Mouse (Mus musculus) layer of hippocampus, postnatal 36 days (tissue): ENCODE data around the gene Gm14597. TPM values are rescaled to one million over a fixed set of nuclear protein-coding genes. Genes with fewer than 3 reads are reported as not detected.
"Not testable (repeated sequence)": the region's sequence is repeated elsewhere in the genome, so short reads cannot be mapped to it uniquely, and the experiment has no call there.

Experiments
- DNase-seq, 2 experiments: peaks; one replicate each; pipeline ENCODE4 v3.0.0; 2022
- total RNA-seq, 2 experiments: library from RNA; stranded (reverse); gene quantifications; 2 replicates each; pipeline ENCODE4 v1.2.3; 2021

The Gm14597 gene
- total RNA-seq: not detected

DNA sequence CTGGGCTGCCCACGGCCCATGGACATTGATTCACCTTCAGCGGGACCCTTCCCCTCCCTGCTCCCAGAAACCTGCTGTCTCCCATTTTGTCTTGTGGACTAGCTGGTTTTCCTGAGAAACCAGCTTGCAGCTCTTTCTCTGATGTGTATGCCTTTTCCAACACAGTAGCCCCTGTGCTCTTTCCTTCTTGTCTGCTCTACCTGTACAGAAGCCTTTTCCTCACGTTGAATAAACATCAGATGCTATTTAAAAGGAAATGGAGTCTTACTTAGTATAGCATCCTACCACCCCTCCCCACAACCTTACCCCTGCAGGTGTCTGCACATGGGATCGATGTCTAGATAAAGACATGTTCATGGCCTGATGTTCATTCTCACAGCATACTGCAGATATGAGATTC lies at the start of gene Gm14597:
Gene Gm14597, minus strand, starts transcription at position 101 of the 400 bp plus-strand sequence.
- DNase-seq: not testable (repeated sequence)

DNA sequence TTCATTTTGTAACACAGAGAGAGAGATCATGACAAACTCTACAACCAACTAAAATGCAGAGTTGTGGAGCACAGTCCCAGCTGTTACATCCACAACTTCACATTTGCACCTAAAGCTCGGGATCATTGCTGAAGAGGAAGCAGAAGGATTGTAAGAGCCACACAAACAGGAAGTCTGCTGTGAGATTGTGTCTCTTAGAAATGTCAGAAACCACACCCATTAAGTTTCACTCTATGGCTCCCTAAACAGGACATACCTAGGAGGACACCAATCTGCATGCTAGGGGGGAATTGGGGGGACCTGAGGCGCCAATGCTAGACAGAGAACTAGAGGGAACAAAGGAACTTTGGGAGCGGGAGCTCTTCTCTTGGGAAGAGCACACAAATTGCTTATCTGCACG lies 44.1 kb upstream of the Gm14597 start:
- DNase-seq: not testable (repeated sequence)

- DNase-seq: no peak
Measured at GRCm38 (mm10) chrX:53645885-53646284, 37.1 kb upstream of the Gm14597 start.

- DNase-seq: peak; percentile 62 to 65
Measured at GRCm38 (mm10) chrX:53642980-53643961, 34.5 kb upstream of the Gm14597 start, which contains the start of gene Rtl8a. Gene Rtl8a (minus strand): TSS chrX:53643682.

DNA sequence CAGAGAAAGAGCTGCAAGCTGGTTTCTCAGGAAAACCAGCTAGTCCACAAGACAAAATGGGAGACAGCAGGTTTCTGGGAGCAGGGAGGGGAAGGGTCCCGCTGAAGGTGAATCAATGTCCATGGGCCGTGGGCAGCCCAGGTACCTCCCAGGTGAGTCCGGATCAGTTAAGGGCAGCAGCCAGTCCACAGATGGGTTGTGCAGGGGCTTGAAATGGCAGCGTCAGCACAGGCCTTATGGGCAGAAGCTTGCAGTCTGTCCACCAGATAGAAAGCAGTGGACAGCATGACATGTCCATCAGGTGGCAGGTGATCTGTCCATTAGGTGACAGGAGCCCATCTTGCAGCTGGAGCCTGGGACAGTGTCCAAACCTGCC lies 33.8 kb upstream of the Gm14597 start:
- DNase-seq: peak in 1 of 2 experiments; percentile 8

DNA sequence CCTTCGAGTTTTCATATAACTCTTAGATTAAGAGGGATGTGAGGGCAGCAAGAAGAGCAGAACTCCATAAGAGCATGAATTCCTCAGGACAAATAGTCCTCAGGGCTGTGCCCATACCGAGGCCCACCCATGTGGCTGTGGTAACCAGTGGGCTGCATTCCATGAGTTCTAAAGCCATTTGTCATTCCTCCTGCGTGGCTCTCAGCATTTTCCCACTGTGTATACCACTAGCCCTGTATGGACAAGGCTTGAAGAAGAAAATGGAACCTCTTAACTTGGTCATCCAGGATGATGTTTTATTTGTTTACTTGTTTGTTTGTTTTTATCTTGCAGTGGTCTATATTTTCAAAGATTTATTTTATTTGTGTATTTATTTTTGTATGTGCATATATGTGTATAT lies 29.3 kb upstream of the Gm14597 start:
- DNase-seq: not testable (repeated sequence)

DNA sequence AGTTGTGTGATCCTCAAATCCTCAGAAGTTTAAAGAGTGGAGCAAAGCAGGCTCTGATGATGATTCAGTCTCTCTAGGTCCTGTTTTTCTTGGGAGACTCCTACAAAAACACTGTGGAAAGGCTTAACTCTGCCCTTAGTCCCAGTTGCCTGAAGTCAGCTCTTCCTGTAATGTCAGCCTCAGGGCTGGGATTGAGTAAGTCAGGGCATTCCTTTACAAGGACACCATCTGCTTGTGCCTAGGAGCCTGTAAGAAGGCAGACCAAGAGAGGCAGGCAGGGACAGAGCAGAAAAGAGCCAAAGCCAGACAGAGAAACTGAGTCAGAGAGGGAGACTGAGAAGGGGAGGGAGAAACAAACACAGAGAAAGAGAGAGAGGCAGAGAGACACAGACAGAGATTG lies 2.6 kb upstream of the Gm14597 start:
- not testable (repeated sequence) for DNase-seq

- DNase-seq: peak; percentile 10 to 55
Measured at GRCm38 (mm10) chrX:53610571-53610970, 1.8 kb upstream of the Gm14597 start.

DNA sequence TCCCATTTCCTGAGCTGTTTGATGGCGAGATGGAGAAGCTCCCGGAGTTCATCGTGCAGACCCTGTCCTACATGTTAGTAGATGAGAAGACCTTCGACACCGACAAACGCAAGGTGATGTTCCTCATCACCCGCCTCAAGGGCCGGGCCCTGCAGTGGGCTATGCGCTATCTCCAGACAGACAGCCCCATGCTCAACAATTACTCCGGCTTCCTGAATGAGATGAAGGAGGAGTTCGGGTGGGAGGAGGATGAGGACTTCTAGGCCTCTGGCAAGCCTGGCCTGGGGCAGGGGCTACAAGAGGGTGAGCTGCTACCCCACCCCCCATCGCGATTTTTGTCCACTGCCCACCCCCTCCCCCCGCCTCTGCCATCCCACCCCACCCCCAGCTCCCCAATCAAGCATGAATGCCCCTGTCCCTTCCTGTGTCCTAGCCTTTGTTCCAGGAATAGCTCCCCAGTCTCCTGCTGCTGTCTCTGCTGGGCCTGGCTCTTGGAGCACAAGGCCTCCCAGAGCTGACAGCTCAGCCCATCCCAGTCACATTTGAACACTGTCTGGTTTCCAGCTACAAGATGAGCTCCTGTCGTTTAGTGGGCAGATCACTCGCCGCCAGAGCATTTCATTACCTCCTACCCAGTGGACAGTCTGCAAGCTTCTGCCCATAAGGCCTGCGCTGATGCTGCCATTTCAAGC lies 511 bp downstream of the Gm14597 start:
- DNase-seq: peak; percentile 9 to 14

DNA sequence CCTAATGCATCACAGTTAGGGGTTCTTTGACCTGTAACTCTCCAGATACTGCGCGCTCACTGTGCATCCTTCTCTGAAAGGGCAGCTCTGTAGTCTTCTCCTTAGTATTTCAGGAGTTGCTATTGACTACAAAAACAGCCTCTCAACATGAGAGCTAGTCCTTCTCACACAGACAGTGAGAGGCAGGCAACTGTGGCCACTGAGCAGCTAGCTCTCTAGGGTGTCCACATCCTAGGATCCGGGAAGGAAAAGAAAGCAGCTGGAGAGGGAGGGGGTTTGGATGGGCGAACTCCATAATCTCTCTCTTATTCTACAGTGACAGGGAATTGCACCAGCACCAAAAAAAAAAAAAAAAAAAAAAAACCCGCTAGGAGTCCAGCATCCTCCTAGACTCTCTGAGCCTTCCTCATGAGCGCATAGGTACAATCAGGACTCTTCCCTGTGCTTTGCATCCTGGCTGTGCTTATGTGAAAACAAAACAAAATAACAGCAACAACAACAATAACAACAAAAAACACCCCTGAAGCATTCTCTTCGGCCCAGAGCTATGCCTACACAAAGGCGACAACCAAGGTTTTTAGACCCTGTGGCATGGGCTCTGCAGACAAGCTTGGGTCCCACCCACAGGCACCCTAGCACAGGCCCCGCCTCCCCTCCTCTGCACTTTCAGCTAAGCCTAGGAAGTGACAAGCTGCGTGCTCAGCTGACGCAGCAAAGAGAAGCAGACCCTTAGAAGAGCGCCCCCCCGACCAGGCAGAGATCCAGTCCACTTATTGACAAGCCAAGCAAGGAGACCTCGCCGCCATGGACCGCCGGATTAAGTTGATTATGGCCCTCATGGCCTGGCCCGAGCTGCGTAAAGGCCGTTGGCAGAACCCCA lies 1.3 kb downstream of the Gm14597 start, which contains the start of gene Rtl8c:
Gene Rtl8c, plus strand, starts transcription at position 791 of the 880 bp plus-strand sequence.
- peak; percentile 73 to 76 for DNase-seq

DNA sequence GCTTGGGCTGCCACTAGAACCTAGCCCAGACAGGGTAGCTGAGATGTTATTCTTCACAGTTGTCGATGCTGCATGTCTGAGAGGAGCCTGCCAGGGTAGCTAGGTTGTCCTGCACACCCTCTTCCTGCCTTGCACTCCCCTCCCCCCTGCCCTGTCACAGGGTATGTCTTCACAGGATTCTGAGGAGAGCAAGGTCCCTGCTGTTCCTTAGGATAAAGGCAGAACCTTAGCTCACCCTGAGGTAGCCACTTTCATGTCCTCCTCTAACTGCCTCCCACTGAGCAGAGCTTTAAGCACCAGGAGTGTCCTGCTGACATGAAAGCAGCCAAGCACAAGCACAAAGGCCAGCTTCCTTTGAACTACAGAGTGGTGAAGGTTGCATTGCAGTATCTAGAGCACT lies 2.6 kb downstream of the Gm14597 start:
- not testable (repeated sequence) for DNase-seq

DNA sequence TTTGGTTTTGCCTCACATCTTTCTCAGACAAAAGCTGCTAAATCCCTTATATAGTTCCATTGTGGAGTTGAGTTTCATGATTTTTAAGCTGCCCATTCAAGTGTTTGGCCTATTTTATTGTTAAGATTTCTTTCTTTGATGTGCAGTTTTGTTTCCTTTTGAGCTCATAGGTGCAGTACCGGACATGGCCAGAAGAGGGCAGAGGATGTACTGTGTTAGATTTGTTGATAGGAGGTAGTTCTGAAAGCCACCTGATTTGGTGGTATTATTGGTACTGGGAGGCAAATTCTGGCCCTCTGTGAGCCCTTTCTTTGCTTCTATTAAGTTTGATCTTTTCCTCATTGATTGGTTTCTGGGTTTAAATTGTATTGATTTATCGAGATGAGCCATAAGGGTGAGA lies 8.8 kb downstream of the Gm14597 start:
- peak; percentile 37 for DNase-seq

DNA sequence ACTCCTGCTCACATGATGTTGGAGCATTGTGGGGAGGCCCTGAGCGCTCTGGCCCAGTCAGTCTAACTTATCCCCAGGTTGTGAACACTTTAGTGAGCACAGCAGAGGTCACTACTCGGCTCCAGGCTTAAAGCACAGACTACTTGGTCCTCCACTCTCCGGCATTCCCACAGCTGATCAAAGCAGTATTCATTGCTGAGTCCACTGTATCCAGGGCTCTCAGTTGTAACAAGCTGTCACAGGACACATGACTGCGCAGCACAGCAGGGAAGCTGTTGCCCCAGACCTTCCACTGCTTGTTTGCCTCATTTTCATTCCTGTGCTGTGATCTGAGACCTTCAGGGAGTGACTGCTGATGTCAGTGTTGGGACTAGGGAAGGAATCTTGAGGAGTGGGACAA lies 25.4 kb downstream of the Gm14597 start:
- not testable (repeated sequence) for DNase-seq

GRCm38 (mm10) chrX:53581407-53581806 lies 27.4 kb downstream of the Gm14597 start:
- DNase-seq: not testable (repeated sequence)

DNA sequence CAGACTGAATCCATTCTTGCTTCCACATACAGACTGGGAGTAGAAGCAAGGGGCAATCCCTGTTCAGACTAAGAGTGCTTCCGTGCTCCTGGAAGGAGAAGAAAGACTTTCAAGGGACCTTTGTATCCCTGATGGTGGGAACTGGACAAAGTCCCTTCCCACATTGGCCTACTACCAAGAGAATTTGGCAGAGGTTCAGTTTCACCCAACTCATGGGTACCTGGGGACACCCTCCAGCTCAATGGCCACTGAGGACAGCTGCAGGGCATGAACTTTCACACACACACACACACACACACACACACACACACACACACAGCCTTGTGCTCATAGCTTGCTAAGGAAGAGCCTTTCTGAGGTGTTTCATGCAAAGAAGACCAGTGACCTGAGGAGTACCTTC lies 29.5 kb downstream of the Gm14597 start:
- no peak for DNase-seq

Other genes starting within 250 kb of the Gm14597 start
- gene Mospd1, start 238.5 kb downstream of the Gm14597 start, total RNA-seq: 10 to 100 TPM; 10.7 to 11.8 TPM
- gene Etd, start 174.1 kb downstream of the Gm14597 start, total RNA-seq: not detected
- gene Rtl8c, start 947 bp downstream of the Gm14597 start, total RNA-seq: 100 to 1,000 TPM; 175 to 179 TPM
- 100 to 1,000 TPM; 187 to 256 TPM for gene Rtl8a, start 34.7 kb upstream of the Gm14597 start, total RNA-seq
- gene Rtl8b, start 61.4 kb upstream of the Gm14597 start, total RNA-seq: 100 to 1,000 TPM; 177 to 197 TPM
- gene 4930502E18Rik, start 115.8 kb upstream of the Gm14597 start, total RNA-seq: under 1 TPM; 0.32 to 0.43 TPM
- not detected for gene 1700013H16Rik, start 148.9 kb upstream of the Gm14597 start, total RNA-seq
- gene Zfp36l3, start 167.4 kb upstream of the Gm14597 start, total RNA-seq: not detected
- 1 to 10 TPM in 1 of 2 experiments, under 1 TPM in 1; 0.65 to 1.6 TPM for gene Xlr, start 188.7 kb upstream of the Gm14597 start, total RNA-seq